Mouse (Mus musculus) brain, embryonic 14.5 days (tissue): ENCODE measurements around the gene Ptpn18.

Source experiments
- CTCF ChIP-seq: fragments of 200-500 bp; IDR thresholded peaks from 2 replicates; pipeline ENCODE4 v1.5.1; 2012; ENCODE audit warnings: inconsistent platforms, mild to moderate bottlenecking, moderate library complexity, borderline replicate concordance; ENCODE audit not compliant: insufficient read depth, insufficient read length; ENCODE audit errors: extremely low read depth
- POLR2A ChIP-seq: fragments of 200-500 bp; IDR thresholded peaks from 2 replicates; pipeline ENCODE4 v1.6.1; 2012; ENCODE audit warnings: mild to moderate bottlenecking, inconsistent platforms, borderline replicate concordance; ENCODE audit not compliant: poor library complexity, insufficient read depth, insufficient read length, severe bottlenecking; ENCODE audit errors: extremely low read depth

DNA sequence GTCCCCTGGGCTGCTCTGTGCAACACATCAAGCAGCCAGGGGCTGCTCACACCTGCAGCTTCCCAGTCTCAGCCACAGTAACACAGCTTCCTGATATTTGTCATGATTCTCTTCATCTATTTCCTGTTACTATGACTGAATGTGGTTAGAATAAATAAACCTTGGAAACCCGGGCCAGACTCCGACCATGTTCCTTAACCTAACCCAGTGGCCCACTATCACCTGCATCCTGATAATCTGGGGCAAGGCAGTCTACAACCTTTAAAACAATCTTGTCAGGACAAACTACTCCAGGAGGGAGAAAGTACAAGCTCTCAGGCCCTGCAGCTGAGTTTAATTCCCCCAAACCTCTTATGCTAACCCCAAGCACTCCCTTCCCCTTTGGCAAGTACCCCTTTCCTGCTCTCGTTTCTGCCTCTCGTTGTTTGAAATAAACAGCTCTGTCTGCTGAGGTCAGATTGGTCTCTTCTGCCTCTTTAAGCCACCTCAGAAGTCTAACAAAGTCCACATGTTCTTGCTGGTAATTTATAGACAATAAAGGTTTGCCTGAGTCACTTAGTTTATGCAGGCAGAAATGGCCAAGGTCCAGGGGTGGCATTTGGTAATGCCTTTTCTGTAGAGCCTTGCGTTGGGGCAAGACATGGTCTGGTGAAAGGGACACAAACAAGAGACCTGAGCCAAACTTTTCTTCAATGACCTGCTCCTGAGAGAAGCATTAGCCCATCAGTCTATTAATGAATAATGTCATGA is 22.5 kb downstream of the Ptpn18 start:
- no peak for TF ChIP-seq CTCF
- TF ChIP-seq POLR2A = no peak
